Mouse (Mus musculus): ENCODE measurements around the gene Ipo13. TPM values are rescaled to one million over a fixed set of nuclear protein-coding genes. Genes with fewer than 3 reads are reported as not detected.

Ipo13 gene
- polyA plus RNA-seq, 1 experiment from 2014 or later = 44.2 TPM

- WGBS = 75% methylated on average over 5 of the region's 5 CpGs
- no peak for DNase-seq
- no peak overlapping the region for H3K4me3 ChIP-seq (ENCODE audit: low read depth, low read length)
- H3K36me3 ChIP-seq (ENCODE audit: insufficient read depth) = peaks cover 3% of the 10 kb centered on the region; the same call in 1 of the 2 replicates
- H3K4me2 ChIP-seq = no peak overlapping the region
- H3K9ac ChIP-seq = no peak overlapping the region
- peaks cover 7% of the 10 kb centered on the region; the same call in 1 of the 2 replicates for H3K27me3 ChIP-seq (ENCODE audit: insufficient read depth, low read length)
- no peak for ATAC-seq (ENCODE audit: insufficient read depth)
- no peak overlapping the region for H3K27ac ChIP-seq (ENCODE audit: low read depth)
- no peaks in the 10 kb centered on the region for H3K4me1 ChIP-seq (ENCODE audit: insufficient read depth)
- TF ChIP-seq CTCF (IDR thresholded peaks at IDR 0.05; ENCODE audit: low read depth) = no peak
- H3K9me3 ChIP-seq (ENCODE audit: low read depth, low read length) = no peaks in the 10 kb centered on the region
These were observed 18.4 kb upstream of the Ipo13 start for GRCm38 (mm10) chr4:117933248-117933647.

DNA sequence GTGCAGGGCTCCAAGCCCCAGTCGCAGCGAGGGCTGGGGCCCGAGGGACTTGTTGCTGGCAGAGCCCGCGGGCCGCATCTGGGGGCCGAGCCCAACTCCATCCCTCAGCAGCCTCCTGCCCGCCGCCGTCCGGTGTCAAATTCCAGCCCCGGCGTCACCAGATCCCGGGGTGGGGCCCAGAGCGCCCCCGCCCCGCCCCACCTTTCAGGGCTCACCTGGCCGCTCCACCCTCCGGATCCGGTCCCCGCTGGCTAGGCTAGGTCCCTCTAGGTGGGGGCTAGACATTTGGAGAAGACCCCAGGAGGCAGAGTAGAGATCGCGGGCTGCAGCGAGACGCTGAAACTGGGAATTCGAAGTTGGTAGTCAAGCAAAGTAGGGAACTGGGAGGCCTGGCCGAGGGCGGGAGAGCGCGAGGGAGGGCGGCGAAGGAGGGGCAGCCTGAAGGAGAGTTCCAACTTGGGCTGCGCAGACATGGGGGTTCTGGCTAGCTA, 14.6 kb upstream of the Ipo13 start, which contains the start of gene Artn:
TSS of gene Artn (minus strand) at position 373 of the 491 bp plus-strand sequence.
- H3K4me3 ChIP-seq (ENCODE audit: low read depth, low read length) = peak within 1 kb of the TSS; percentile 40
- no peak for TF ChIP-seq CTCF (IDR thresholded peaks at IDR 0.05; ENCODE audit: low read depth)
- H3K4me1 ChIP-seq (ENCODE audit: insufficient read depth) = peaks cover 11% of the 10 kb centered on the region
- under 1% methylated on average over 33 of the region's 33 CpGs for WGBS
- peak; percentile 45 for ATAC-seq (ENCODE audit: insufficient read depth)
- peak; percentile 69 for DNase-seq
- peak within 1 kb of the TSS; percentile 54 for H3K9ac ChIP-seq
- H3K9me3 ChIP-seq (ENCODE audit: low read depth, low read length) = no peaks in the 10 kb centered on the region
- peak within 1 kb of the TSS; percentile 19 for H3K27ac ChIP-seq (ENCODE audit: low read depth)
- H3K36me3 ChIP-seq (ENCODE audit: insufficient read depth) = peaks cover 3% of the 10 kb centered on the region; the same call in 1 of the 2 replicates
- peak within 1 kb of the TSS; percentile 92 for H3K4me2 ChIP-seq
- H3K27me3 ChIP-seq (ENCODE audit: insufficient read depth, low read length) = peaks cover 35% of the 10 kb centered on the region

GRCm38 (mm10) chr4:117928699-117929241, 14.0 kb upstream of the Ipo13 start:
- H3K27ac ChIP-seq (ENCODE audit: low read depth) = peak overlapping the region; percentile 19; the same call in 1 of the 2 replicates
- H3K4me3 ChIP-seq (ENCODE audit: low read depth, low read length) = peak overlapping the region; percentile 40
- H3K27me3 ChIP-seq (ENCODE audit: insufficient read depth, low read length) = peaks cover 35% of the 10 kb centered on the region
- ATAC-seq (ENCODE audit: insufficient read depth) (peak; percentile 42), DNase-seq (peak; percentile 87)
- peak overlapping the region; percentile 92 for H3K4me2 ChIP-seq
- peaks cover 3% of the 10 kb centered on the region; the same call in 1 of the 2 replicates for H3K36me3 ChIP-seq (ENCODE audit: insufficient read depth)
- H3K4me1 ChIP-seq (ENCODE audit: insufficient read depth) = peaks cover 11% of the 10 kb centered on the region
- H3K9ac ChIP-seq = peak overlapping the region; percentile 54
- peak; percentile 74 for TF ChIP-seq CTCF (IDR thresholded peaks at IDR 0.05; ENCODE audit: low read depth)
- WGBS = 3% methylated on average over 13 of the region's 13 CpGs
- no peaks in the 10 kb centered on the region for H3K9me3 ChIP-seq (ENCODE audit: low read depth, low read length)

GRCm38 (mm10) chr4:117928234-117928633, 13.4 kb upstream of the Ipo13 start:
- Histone ChIP-seq H3K9ac (no peak overlapping the region), H3K27ac (ENCODE audit: low read depth) (no peak overlapping the region), H3K4me3 (ENCODE audit: low read depth, low read length) (0 out of 2 replicates have a peak overlapping the region, but pooled peaks have one; percentile 40), H3K4me1 (ENCODE audit: insufficient read depth) (peaks cover 11% of the 10 kb centered on the region), H3K27me3 (ENCODE audit: insufficient read depth, low read length) (peaks cover 35% of the 10 kb centered on the region), H3K36me3 (ENCODE audit: insufficient read depth) (peaks cover 3% of the 10 kb centered on the region; the same call in 1 of the 2 replicates), H3K4me2 (peak overlapping the region; percentile 92), H3K9me3 (ENCODE audit: low read depth, low read length) (no peaks in the 10 kb centered on the region)
- DNase-seq (peak; percentile 75), ATAC-seq (ENCODE audit: insufficient read depth) (no peak)
- TF ChIP-seq CTCF (IDR thresholded peaks at IDR 0.05; ENCODE audit: low read depth) = peak; percentile 92
- WGBS = 20% methylated on average over 6 of the region's 6 CpGs

DNA sequence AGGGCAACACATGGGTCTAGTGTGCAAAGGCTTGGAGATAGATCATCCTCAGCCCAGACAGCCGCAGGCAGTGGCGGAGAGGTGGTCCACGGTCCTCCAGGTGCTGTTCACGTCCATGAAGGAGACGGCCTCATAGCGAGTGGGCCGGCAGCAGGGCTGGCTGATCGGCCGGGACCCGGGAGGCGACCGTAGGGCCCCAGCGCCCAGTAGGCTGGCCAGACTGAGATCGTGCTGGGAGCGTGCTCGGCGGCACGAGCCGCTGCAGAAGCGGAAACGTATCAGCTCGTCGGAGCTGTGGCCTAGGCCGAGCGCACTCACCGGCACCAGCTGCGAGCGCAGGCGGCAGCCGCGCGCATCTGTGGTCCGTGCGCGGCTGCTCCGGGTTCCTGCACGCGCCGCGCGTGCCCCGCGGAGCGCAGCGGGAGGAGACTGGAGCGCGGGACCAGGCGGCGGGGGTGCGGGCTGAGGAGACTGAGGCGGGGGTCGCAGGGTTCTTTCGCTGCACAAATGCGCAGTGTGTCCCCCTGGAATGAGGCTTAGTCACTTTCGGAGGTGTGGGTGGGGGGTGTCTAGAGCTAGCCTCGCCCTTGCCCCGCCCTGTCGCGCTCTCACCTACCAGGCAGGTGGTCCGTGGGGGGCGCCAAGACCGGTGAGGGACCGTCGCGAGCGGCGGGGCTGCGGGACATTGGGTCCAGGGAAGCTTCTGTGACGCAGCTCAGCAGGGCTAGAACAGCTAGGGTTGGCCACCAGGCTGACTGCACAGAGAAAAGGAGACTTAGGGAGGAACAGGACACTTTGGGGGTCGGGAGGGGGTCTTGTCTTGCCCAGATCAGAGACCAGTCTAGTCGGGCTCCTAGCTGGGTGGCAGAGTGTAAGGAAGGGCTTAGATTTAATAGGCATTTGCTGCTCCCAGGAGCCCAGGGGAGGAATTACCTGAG, 12.0 kb upstream of the Ipo13 start:
- Histone ChIP-seq H3K4me2 (peak overlapping the region; percentile 95), H3K36me3 (ENCODE audit: insufficient read depth) (no peaks in the 10 kb centered on the region), H3K4me1 (ENCODE audit: insufficient read depth) (peaks cover 11% of the 10 kb centered on the region), H3K9ac (peak overlapping the region; percentile 42), H3K27ac (ENCODE audit: low read depth) (no peak overlapping the region), H3K4me3 (ENCODE audit: low read depth, low read length) (peak overlapping the region; percentile 44), H3K27me3 (ENCODE audit: insufficient read depth, low read length) (peaks cover 35% of the 10 kb centered on the region), H3K9me3 (ENCODE audit: low read depth, low read length) (no peaks in the 10 kb centered on the region)
- DNase-seq (peak; percentile 78), ATAC-seq (ENCODE audit: insufficient read depth) (peak; percentile 33; the same call in 1 of the 2 replicates)
- TF ChIP-seq CTCF (IDR thresholded peaks at IDR 0.05; ENCODE audit: low read depth) = no peak
- 2% methylated on average over 71 of the region's 71 CpGs for WGBS

GRCm38 (mm10) chr4:117924916-117925315, 10.1 kb upstream of the Ipo13 start:
- no peak for TF ChIP-seq CTCF (IDR thresholded peaks at IDR 0.05; ENCODE audit: low read depth)
- Histone ChIP-seq H3K4me1 (ENCODE audit: insufficient read depth) (peaks cover 11% of the 10 kb centered on the region), H3K4me2 (no peak overlapping the region), H3K4me3 (ENCODE audit: low read depth, low read length) (no peak overlapping the region), H3K27me3 (ENCODE audit: insufficient read depth, low read length) (peaks cover 31% of the 10 kb centered on the region), H3K36me3 (ENCODE audit: insufficient read depth) (no peaks in the 10 kb centered on the region), H3K27ac (ENCODE audit: low read depth) (no peak overlapping the region), H3K9me3 (ENCODE audit: low read depth, low read length) (no peaks in the 10 kb centered on the region), H3K9ac (no peak overlapping the region)
- 38% methylated on average over 5 of the region's 6 CpGs for WGBS
- ATAC-seq (ENCODE audit: insufficient read depth) (0 out of 2 replicates have a peak, but pooled peaks have one; percentile 4), DNase-seq (peak; percentile 82)
